Mouse (Mus musculus) retina, embryonic 14.5 days (tissue): ENCODE data around the gene Alox12e.

Experiments
- DNase-seq: peaks from one replicate; pipeline ENCODE4 v3.0.0-alpha.2; 2015; ENCODE audit warnings: low spot score

Alox12e gene

DNA sequence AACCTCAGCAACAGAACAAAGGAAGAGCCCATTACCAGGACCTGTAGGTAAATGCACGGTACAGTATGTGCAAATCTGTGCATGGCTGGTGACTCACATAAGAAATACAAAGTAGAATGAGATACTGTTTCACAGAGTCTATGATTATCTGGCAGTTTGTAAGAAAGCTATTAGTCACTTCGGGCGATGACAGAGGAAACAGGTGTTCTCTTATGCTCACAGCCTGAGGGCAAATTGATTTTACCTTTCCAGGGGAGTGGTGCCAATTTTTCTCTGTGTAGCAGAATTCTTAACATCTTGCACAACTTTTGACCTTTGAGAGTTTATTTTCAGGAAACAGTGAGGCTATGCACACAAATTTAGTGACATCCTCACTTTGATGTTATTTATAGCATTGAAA, 37.7 kb downstream of the Alox12e start:
- no peak for DNase-seq

DNA sequence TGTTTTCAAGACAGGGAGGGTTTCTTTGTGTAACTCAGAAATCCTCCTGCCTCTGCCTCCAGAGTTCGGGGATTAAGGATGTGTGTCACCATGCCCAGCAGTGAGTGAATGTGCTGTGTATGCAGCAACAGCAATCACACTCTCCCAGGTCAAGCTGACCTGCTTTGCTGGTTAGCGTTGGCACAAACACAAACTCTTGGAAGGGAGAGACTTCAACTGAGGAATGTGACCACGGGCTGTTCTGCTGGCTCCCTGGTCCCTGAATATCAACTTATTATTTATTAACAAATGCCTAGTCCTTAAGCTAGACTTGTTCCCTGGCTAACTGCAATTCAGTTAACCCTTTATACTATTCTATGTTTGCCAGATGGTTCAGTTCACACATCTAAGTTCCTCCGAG, 38.8 kb downstream of the Alox12e start:
- DNase-seq = no peak

DNA sequence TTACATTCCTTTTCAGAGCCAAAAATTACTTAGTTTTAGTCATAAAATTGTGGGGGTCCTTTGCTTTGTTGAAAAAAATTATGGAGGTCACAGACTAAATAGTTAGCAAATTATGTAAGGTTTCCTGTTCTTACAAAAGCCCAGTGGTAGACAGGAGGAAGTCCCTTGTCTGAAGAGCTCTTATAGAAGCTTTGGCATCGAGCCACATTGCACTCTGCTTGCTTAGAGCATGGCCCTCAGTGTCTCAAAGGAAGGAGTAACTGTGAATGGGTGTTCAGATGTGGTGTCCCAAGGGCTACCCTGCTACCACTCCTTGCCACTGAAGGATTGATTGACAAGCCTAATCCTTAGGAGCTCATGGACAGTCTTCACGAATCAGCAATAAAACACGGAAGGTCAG, 42.0 kb downstream of the Alox12e start:
- DNase-seq = no peak

DNA sequence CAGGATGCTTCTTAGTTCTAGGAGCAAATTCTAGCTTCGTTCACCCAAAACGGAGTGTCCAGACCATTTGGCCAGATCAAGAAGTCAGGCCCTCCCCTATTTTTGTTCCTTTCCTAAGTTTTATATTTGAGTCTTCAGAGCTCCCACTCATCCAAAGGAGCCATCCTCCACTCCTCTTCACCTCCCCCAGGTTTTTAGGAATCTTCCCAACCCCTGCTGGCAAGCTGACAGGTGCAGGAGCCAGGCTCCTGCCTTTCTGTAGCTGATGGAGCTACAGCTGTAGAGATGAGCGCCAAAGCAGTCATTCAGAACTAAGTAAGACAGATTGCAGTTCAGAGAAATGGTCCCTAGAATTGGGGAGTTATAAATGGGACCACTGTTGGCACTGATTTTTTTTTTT, 43.5 kb downstream of the Alox12e start:
- DNase-seq = no peak

DNA sequence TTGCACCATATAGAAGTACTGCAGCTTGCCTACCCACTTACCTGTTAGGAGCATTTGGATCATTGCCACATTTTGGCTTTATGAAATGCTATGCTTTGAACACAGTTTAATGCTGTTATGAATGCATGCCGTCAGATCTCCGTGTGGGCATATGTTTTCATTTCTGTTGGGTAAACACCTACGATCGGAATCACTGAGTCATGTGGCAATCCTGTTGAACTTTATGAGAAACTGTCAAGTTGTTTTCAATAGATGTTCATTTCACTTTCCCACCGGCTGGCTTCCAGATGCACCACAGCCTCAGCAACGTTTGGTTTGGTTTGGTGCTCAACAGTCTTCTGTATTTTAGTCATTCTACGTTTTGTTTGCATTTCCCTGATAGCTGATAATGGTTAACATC, 50.8 kb downstream of the Alox12e start:
- no peak for DNase-seq

DNA sequence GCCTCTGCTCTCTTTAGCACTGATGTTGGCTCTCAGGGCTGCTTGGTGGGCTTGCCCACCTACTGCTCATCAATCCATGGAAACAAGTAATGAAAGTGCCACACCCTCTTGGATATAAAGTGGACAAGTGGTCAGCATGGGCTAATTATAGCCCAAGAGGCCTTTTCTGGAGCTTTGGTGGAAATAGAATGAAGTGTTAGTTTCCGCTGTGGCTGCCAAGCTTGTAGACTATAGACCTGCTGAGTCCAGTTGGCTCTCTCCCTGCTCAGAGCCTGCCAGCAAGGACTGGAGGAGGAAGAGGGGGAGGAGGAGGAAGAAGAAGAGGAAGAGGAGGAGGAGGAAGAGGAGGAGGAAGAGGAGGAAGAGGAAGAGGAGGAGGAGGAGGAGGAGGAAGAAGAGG, 56.0 kb downstream of the Alox12e start:
- no peak for DNase-seq

DNA sequence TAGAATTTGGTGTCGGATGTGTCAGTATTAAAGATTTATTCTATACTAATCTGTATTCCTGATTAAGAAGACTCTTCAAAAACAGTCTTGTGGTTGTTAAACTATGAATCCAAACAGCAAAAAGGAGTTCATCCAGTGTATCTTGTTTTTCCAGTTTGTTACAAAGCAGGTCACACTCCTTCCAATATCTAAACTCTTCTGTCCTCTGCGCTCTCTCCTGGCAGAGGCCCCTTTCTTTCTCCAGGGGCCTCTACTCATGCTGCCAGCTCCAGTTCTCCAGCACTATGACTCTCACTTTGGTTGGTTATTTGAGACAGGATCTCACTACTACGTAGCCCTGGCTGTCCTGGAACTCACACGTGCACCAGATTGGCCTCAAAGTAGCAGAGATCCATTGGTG, 56.6 kb downstream of the Alox12e start:
- no peak for DNase-seq
